Mouse (Mus musculus): ENCODE data around the gene Adgrb3.

- TF ChIP-seq CTCF (IDR thresholded peaks at IDR 0.05; ENCODE audit: insufficient read depth, low read length): no peak
- no peak for TF ChIP-seq POLR2A (IDR thresholded peaks at IDR 0.05; ENCODE audit: borderline replicate concordance, extremely low read depth, low read depth, low read length)
Observed at GRCm38 (mm10) chr1:25475699-25476098, 353.8 kb downstream of the Adgrb3 start.

All from lung, adult 2 months (tissue).